Mouse (Mus musculus): ENCODE data around the gene Nhsl1.

The Nhsl1 gene

DNA sequence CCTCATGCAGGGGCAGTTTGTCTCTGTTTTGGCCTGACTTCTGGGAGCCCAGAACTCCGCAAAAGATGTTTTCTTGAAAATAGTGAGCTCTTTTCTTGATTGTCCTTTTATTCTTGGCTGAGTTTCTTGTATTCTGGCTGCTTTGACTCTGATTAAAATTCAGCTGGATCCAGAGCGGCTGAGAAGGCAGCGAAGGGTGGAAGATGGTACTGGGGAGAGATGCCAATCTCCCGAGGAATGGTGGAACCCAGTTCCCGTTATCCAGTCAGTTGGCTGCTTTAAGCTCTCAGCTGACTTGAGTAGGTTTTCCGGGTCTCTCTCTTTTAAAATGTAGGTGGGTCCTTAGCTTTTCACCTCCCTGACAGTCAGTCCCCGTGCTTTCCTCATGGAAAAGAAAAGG is 47.9 kb downstream of the Nhsl1 start:
- H3K36me3 ChIP-seq (ENCODE audit: control insufficient read depth, insufficient read depth, low read length, poor library complexity, severe bottlenecking), result no peaks in the 10 kb centered on the region
- no peak for DNase-seq (ENCODE audit: low read depth, low spot score)
- H3K27me3 ChIP-seq (ENCODE audit: control insufficient read depth, insufficient read depth, low read length, poor library complexity, severe bottlenecking), result no peaks in the 10 kb centered on the region

DNA sequence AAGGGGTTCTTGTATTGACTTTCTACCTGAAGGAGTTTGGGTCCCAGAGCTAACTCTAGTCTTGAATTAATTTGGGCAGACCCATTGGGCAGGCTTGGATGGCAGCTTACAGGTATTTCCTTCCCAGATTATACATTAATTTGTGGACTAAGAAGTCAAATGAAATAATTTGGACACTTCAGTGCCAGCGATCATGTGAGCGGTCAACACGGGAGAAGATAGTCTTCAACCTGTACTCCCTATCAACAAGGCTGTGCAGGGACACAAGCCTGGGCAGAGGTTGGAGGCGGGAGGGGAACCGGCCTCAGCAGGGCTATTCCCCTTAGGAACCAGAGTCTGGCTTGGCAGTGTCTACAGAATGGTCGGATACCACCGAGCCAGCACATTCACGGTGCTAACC is 49.3 kb downstream of the Nhsl1 start:
- DNase-seq (ENCODE audit: low read depth, low spot score), result no peak
- Histone ChIP-seq H3K36me3 (ENCODE audit: control insufficient read depth, insufficient read depth, low read length, poor library complexity, severe bottlenecking) (no peaks in the 10 kb centered on the region), H3K27me3 (ENCODE audit: control insufficient read depth, insufficient read depth, low read length, poor library complexity, severe bottlenecking) (no peaks in the 10 kb centered on the region)

DNA sequence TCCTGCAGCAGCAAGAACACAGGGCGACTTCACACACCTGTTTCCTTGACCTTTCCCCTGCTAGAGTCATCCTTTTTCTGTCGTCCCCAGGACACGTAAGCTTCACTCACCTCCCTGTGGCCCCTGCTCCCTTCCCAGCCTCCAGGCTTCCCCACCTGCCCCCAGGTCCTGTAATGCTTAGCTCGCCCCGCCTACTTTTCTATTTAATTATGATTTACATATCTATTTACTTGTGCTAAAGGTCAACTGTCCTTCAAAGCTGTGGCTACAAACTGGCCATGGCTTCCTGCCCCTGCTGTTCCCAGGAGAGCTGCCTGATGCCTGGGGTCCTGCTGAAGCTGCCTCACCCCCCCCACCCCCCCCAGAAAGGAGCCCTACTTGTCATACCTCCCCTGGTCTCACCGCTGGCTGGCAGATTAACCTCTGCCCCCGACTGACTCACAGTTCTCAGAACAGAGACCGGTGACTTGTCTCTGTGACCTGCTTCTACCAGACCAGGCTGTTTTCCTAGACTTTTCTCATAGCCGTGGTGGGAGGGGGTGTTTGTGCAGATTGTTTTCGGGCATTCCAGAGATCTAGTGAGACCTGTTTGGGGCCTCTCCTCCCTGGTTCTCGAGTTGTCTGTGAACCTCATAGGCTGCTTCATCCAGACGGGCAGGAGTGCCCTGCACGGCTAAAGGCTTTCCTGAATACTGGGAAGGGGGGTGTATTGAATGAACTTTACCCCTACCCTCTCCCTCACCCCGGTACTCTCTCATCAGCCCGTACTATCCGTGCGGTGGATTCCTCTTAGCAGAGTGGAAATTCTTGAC is 51.9 kb downstream of the Nhsl1 start:
- Histone ChIP-seq H3K36me3 (ENCODE audit: control insufficient read depth, insufficient read depth, low read length, poor library complexity, severe bottlenecking) (no peaks in the 10 kb centered on the region), H3K27me3 (ENCODE audit: control insufficient read depth, insufficient read depth, low read length, poor library complexity, severe bottlenecking) (no peaks in the 10 kb centered on the region)
- no peak for DNase-seq (ENCODE audit: low read depth, low spot score)

DNA sequence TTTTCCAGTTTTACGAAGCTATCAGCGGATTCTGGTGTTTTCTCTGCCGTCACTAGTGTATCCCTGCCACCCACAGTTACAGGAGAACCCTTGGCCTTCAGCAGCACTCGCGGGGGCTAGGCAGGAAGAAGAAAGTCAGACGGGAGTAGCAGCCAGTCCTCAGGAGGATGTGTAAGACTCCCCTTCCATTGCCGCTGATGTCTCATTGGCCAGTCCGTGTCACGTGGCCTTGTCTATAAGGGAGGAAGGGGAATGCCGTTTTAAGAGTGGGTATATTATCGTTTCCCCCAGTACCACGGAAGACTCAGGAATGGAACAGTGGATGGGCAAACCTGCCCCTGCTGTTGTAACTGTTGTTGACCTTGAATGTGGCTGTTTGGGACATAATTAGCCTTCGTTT is 53.1 kb downstream of the Nhsl1 start:
- no peak for DNase-seq (ENCODE audit: low read depth, low spot score)
- no peaks in the 10 kb centered on the region for H3K36me3 ChIP-seq (ENCODE audit: control insufficient read depth, insufficient read depth, low read length, poor library complexity, severe bottlenecking)
- no peaks in the 10 kb centered on the region for H3K27me3 ChIP-seq (ENCODE audit: control insufficient read depth, insufficient read depth, low read length, poor library complexity, severe bottlenecking)

DNA sequence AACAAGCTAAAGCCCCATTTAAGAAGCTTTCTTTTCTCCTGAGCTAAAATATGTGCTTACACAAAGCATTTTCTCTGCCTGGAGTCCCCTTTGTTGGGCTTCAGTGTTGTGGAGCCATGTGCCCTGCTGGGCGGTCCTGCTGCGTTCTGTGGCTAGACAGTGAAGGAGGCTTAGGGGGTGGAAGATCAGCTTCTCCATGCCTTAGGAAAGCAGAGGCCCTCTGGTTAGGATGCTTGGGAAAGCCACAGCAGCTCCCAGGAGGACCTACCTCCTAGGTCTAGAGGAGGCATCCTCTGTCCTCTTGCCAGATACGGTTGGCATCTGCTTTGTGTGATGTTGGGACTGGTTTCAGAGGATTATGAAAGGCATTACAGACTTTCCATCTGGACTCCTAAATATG is 56.5 kb downstream of the Nhsl1 start:
- DNase-seq (ENCODE audit: low read depth, low spot score), result no peak
- no peaks in the 10 kb centered on the region for H3K36me3 ChIP-seq (ENCODE audit: control insufficient read depth, insufficient read depth, low read length, poor library complexity, severe bottlenecking)
- H3K27me3 ChIP-seq (ENCODE audit: control insufficient read depth, insufficient read depth, low read length, poor library complexity, severe bottlenecking), result no peaks in the 10 kb centered on the region

DNA sequence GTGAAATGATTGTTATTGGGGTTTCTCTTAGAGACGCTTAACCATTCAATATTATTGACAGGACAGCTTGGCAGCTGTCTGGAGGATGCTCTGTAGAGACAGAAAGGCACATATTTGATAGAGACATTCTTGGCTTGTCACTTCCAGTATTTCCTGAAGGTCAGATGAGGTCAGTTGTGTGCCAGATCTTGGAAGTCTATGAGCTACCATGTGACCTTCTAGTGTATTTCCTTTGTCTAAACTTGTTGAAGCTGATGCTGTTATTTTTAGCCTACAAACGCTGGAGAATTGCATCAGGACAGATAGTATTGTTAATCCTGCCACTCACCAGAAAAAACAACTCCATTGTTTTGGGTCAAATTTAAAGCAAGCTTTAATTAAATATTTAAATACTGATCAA is 66.0 kb downstream of the Nhsl1 start:
- Histone ChIP-seq H3K27me3 (ENCODE audit: control insufficient read depth, insufficient read depth, low read length, poor library complexity, severe bottlenecking) (no peaks in the 10 kb centered on the region), H3K36me3 (ENCODE audit: control insufficient read depth, insufficient read depth, low read length, poor library complexity, severe bottlenecking) (no peaks in the 10 kb centered on the region)
- DNase-seq (ENCODE audit: low read depth, low spot score), result no peak

DNA sequence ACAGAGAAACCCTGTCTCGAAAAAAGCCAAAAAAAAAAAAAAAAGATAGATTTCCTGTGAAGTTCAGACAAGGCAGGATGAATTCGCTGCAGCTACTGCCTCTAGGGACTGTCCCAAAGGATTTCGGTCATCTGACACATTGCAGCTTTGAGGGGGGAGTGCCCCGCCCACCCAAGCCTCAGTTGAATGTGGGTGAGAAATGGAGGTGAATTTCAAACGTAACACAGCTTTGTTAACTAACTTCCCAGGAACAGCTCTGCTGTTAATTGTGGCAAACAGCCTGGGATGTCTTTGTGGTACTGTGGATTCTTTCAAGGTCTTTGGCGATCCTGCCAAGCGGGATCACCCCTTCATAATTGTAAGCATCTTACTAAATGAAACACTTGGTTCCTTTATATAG is 67.4 kb downstream of the Nhsl1 start:
- no peak for DNase-seq (ENCODE audit: low read depth, low spot score)
- H3K36me3 ChIP-seq (ENCODE audit: control insufficient read depth, insufficient read depth, low read length, poor library complexity, severe bottlenecking), result no peaks in the 10 kb centered on the region
- no peaks in the 10 kb centered on the region for H3K27me3 ChIP-seq (ENCODE audit: control insufficient read depth, insufficient read depth, low read length, poor library complexity, severe bottlenecking)

DNA sequence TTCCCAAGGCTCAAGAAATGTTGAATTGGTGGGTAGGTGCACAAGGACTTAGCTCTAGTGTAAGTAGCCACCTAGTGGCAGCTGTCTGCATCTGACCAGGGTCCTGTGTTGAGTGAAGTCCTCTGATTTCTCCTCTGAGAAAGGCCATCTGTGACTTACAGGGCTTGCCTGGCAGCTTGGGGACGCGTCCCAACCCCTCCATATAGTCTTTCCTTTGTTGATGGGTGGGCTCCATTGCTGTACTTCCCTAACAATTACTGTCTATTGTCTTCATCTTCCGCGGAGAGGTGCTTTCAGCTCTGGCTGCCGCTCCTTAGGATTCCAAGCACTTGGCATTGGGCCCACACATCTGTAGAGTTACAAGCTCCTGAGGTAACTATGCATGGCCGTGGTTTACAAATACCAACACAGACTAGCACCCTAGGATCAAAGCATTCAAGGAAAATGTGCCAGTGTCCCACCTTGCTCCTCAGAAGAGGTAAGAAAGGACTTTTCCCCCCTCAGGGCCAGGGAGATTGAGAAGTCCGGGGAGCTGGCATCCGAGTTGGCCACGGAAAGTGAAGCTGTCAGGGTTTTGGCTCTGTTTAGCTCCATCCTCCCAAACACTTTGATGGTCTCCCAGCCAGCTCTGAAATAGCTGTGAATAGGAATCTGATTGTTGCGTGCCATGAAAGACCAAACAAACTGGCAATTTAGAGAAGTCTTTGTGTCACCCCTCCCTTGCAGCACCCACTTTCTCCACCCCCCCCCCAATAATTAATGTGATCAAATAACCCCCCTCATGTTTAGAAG is 70.2 kb downstream of the Nhsl1 start:
- H3K27me3 ChIP-seq (ENCODE audit: control insufficient read depth, insufficient read depth, low read length, poor library complexity, severe bottlenecking), result no peaks in the 10 kb centered on the region
- H3K36me3 ChIP-seq (ENCODE audit: control insufficient read depth, insufficient read depth, low read length, poor library complexity, severe bottlenecking), result no peaks in the 10 kb centered on the region
- peak; percentile 44 for DNase-seq (ENCODE audit: low read depth, low spot score)

DNA sequence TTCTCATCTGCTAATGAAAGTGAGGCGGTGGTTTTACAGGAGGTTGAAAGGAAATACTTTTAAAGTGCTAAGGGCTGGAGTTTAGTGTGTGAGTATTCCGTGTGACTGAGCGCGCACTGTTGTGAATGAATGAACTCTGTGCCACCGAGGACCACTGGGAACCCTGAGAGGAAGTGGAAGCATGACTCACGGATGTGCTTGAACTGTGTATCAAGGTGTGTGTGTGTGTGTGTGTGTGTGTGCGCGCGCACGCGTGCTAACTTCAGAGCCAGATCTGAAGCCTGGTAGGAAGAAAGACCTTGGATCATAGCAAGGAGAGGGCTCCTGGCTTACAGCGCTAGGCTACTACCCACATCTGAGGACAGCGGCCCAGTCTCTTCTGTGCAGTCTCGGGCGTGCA is 71.2 kb downstream of the Nhsl1 start:
- no peak for DNase-seq (ENCODE audit: low read depth, low spot score)
- Histone ChIP-seq H3K36me3 (ENCODE audit: control insufficient read depth, insufficient read depth, low read length, poor library complexity, severe bottlenecking) (no peaks in the 10 kb centered on the region), H3K27me3 (ENCODE audit: control insufficient read depth, insufficient read depth, low read length, poor library complexity, severe bottlenecking) (no peaks in the 10 kb centered on the region)

DNA sequence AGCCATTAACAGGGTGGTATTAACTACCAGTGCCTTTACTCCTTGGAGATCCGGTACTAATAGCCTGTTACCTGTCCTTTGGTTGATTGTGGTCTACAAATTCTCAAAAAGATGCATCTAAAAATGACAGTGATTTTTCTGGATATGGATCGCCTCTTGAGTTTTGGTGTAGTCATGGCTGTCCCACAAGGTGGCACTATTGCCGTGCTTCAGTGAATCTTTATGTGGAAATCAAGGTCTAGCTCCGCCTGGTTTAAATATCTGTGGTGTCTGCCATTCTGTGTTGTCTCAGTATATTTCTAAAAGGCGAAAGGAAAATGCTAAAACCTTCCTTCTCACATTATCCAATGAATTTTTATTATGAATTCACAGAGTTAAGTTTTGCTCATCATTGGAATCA is 72.8 kb downstream of the Nhsl1 start:
- Histone ChIP-seq H3K27me3 (ENCODE audit: control insufficient read depth, insufficient read depth, low read length, poor library complexity, severe bottlenecking) (no peaks in the 10 kb centered on the region), H3K36me3 (ENCODE audit: control insufficient read depth, insufficient read depth, low read length, poor library complexity, severe bottlenecking) (no peaks in the 10 kb centered on the region)
- DNase-seq (ENCODE audit: low read depth, low spot score), result no peak

DNA sequence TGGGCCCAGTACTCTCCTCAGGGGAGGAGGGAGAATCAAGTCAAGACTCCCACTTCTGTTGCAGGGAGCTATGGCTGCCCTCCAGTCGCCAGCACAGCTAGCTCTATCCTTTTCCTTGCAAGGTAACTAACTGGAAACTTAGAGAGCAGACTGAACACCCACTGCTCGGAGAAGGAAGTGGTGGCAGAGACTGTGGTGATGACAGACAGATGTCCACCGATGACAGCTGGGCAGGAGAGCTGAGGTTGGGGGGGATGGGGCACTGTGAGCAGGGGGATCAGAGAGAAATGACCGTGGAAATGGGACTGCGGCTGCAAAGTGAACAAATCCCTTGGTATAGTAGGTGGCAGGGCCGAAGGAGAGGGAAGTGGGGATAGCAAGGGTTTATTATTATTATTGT is 73.5 kb downstream of the Nhsl1 start:
- DNase-seq (ENCODE audit: low read depth, low spot score), result no peak
- H3K36me3 ChIP-seq (ENCODE audit: control insufficient read depth, insufficient read depth, low read length, poor library complexity, severe bottlenecking), result no peaks in the 10 kb centered on the region
- no peaks in the 10 kb centered on the region for H3K27me3 ChIP-seq (ENCODE audit: control insufficient read depth, insufficient read depth, low read length, poor library complexity, severe bottlenecking)

DNA sequence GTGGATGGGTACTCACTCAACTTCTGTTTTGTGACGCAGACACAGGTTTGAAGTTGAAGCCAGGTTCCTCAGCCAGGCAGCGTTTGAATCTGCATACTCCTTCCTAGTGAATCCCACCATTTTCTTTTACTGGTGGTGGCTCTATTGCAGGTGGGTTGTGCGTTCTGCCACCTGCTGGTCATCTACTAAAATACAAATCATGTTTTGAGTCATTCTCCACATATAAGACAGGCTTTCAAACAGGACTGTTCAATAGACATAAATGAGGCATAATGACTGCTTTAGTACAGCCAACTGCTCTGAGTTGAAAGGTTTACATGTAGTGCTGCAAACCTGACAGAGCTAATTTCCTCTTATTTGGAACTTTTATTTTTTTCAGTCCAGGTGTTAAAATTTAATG is 75.0 kb downstream of the Nhsl1 start:
- peak; percentile 23 for DNase-seq (ENCODE audit: low read depth, low spot score)
- Histone ChIP-seq H3K27me3 (ENCODE audit: control insufficient read depth, insufficient read depth, low read length, poor library complexity, severe bottlenecking) (no peaks in the 10 kb centered on the region), H3K36me3 (ENCODE audit: control insufficient read depth, insufficient read depth, low read length, poor library complexity, severe bottlenecking) (no peaks in the 10 kb centered on the region)

DNA sequence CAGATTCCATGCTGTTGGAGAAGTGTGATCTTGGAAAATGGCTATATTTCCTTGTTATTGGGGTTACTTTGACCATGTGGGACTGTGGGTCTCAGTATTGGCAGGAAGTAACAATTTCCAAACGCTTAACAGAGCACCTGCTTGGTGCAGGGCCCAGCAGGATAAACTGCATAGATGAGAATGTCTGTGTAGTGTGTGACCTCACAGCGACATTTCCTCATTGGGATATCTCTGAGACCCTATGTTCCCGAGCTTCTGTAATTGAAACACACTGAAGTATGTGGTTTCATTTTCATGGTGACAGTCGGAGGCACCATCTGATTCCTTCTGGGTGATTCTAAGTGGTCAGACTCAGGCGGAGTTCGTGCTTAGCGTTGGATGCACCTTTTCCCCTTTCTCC is 75.5 kb downstream of the Nhsl1 start:
- DNase-seq (ENCODE audit: low read depth, low spot score), result no peak
- Histone ChIP-seq H3K36me3 (ENCODE audit: control insufficient read depth, insufficient read depth, low read length, poor library complexity, severe bottlenecking) (no peaks in the 10 kb centered on the region), H3K27me3 (ENCODE audit: control insufficient read depth, insufficient read depth, low read length, poor library complexity, severe bottlenecking) (no peaks in the 10 kb centered on the region)

DNA sequence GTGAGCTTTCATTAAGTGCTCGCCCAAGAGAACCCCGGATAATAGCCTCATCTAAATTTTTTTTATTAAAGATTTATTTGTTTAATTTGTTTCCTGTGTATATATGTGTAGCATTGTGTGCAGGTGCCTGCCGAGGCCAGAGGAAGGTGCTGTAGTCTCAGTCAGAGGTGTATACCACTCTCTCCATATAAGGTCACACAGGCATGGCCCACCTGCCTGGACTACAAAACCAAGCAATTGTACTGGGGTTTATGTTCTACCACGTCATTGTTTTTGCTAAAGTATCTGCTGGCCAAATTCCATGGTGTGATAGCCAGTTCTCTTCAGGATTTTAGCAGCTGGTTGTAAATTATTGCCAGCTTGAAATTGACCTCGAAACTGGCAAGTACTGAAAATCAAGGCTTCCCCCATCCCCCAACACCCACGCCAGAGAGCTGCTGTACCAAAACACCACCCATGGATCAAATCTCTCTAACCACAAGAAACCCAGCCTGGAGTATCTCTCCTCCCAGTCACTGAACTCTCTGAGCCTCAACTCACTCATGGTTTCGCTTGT is 81.4 kb downstream of the Nhsl1 start:
- no peak for DNase-seq (ENCODE audit: low read depth, low spot score)
- no peaks in the 10 kb centered on the region for H3K36me3 ChIP-seq (ENCODE audit: control insufficient read depth, insufficient read depth, low read length, poor library complexity, severe bottlenecking)

DNA sequence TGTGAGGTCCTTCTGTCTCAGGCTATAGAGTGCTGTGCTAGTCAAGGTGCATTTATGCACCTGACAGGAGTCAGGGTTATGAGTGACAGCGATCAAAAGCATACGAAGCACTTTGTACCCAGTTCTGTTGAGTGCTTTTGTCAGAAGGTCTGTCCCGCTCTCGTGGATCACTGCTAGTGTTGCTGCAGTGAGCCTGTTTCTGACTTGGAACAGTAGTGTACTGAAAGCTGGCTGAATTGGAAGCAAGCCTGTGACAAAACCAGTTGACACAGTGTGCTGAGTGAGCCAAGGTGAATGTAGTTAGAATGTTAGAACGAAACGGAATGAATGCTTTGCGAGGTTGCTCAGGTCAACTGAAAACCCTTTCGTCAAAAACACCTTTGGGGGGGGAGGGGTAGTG is 82.2 kb downstream of the Nhsl1 start:
- H3K36me3 ChIP-seq (ENCODE audit: control insufficient read depth, insufficient read depth, low read length, poor library complexity, severe bottlenecking), result no peaks in the 10 kb centered on the region
- no peak for DNase-seq (ENCODE audit: low read depth, low spot score)
- no peaks in the 10 kb centered on the region for H3K27me3 ChIP-seq (ENCODE audit: control insufficient read depth, insufficient read depth, low read length, poor library complexity, severe bottlenecking)

More for the DNA sequence above, 81.4 kb downstream of the Nhsl1 start:
- no peaks in the 10 kb centered on the region for H3K27me3 ChIP-seq (ENCODE audit: control insufficient read depth, insufficient read depth, low read length, poor library complexity, severe bottlenecking)

All from splenic B cell, adult 2 months (primary cell).